Mouse (Mus musculus) heart, adult 2 months (tissue): ENCODE data around the gene Hdhd5. TPM values are rescaled to one million over a fixed set of nuclear protein-coding genes. Genes with fewer than 3 reads are reported as not detected.

Experiments
- DNase-seq, 2 experiments: peaks; one replicate each; pipeline ENCODE4 v3.0.0; 2021
- H3K27ac ChIP-seq: fragments of 200-600 bp; 2 replicates; pipeline ENCODE4 v1.8.1; 2022
- H3K27me3 ChIP-seq: fragments of 200-500 bp; 2 replicates; pipeline ENCODE4 v1.6.1; 2012; ENCODE audit warnings: mild to moderate bottlenecking, low read length, inconsistent platforms, mixed read lengths; ENCODE audit not compliant: control insufficient read depth, insufficient read depth
- H3K36me3 ChIP-seq: fragments of 200-500 bp; 2 replicates; pipeline ENCODE4 v1.6.1; 2012; ENCODE audit warnings: low read length, inconsistent platforms; ENCODE audit not compliant: control insufficient read depth, insufficient read depth
- H3K4me1 ChIP-seq: fragments of 200-500 bp; 2 replicates; pipeline ENCODE4 v1.6.1; 2011; ENCODE audit warnings: low read length; ENCODE audit not compliant: control insufficient read depth, insufficient read depth
- H3K4me3 ChIP-seq: fragments of 200-600 bp; 2 replicates; pipeline ENCODE4 v1.8.1; 2022
- H3K79me2 ChIP-seq: fragments of 200-500 bp; replicated peaks from 2 replicates; pipeline ENCODE4 v1.6.1; 2012; ENCODE audit warnings: mild to moderate bottlenecking, inconsistent platforms, low read length, moderate library complexity, mixed read lengths; ENCODE audit not compliant: control insufficient read depth, insufficient read depth
- H3K9ac ChIP-seq: fragments of 200-500 bp; 2 replicates; pipeline ENCODE4 v1.6.1; 2012; ENCODE audit warnings: low read depth, mild to moderate bottlenecking, control low read depth, inconsistent platforms, low read length, mixed read lengths
- CTCF ChIP-seq: fragments of 200-600 bp; IDR thresholded peaks from 2 replicates; pipeline ENCODE4 v1.8.1; 2022; ENCODE audit warnings: antibody characterized with exemption, mild to moderate bottlenecking, moderate library complexity
- EP300 ChIP-seq: fragments of 200-500 bp; IDR thresholded peaks from 2 replicates; pipeline ENCODE4 v1.6.1; 2011; ENCODE audit warnings: low read depth, low read length, control low read depth; ENCODE audit not compliant: insufficient read depth
- POLR2A ChIP-seq: fragments of 200-500 bp; IDR thresholded peaks from 2 replicates; pipeline ENCODE4 v1.6.1; 2011; ENCODE audit warnings: mild to moderate bottlenecking, low read depth, low read length, control low read depth; ENCODE audit not compliant: insufficient read depth
- WGBS: fragments of 180-500 bp; shearing (Covaris S2); methylation state at CpG from one replicate; pipeline ENCODE4 v1.1.7; 2018; 5-methylcytosine and 5-hydroxymethylcytosine counted together
- intact Hi-C: fragments of 180-260 bp; cut with DNase I; formaldehyde crosslinking; loops from one replicate; pipeline ENCODE4 v1.15.1; 2025
- polyA plus RNA-seq: library from polyadenylated mRNA; depleted of rRNA; stranded (reverse); fragments of >200 nt; gene quantifications from 2 replicates; pipeline ENCODE4 v1.2.3, GENCODE M21; 2012
- total RNA-seq, 2 experiments: library from RNA; stranded (reverse); gene quantifications; 2 replicates each; pipeline ENCODE4 v1.2.3; 2021

The Hdhd5 gene
- total and polyA plus RNA-seq, 3 experiments: 17.1 to 29.9 (median 18.4) TPM

DNA sequence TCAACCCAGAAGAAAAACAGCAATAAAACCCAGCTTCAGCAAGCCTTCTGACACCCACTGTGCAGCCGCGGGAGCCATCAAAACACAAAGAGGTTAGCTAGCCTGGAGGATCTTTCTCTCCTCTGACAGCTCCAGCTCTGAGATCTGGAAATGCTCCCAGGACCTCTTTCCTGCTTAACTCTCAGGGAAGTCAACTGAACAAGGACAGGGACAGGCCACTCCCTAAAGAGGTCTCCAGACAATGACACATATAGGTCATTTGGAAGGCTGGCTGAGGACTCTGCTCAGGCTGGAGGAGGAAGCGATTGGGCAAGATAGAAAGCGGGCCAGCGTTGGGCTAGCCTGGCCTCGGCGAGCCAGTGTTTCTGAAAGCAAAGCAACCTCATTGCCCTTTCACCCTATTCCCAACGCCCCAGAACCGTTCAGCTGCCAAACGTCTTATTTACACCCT, 8.7 kb upstream of the Hdhd5 start:
- no peak for TF ChIP-seq CTCF
- peak; percentile 70; the same call in 1 of the 2 replicates for TF ChIP-seq EP300
- no peak for TF ChIP-seq POLR2A
- DNase-seq: peak; percentile 76 to 88
- Histone ChIP-seq H3K27me3 (no peaks in the 10 kb centered on the region), H3K4me3 (peak overlapping the region; percentile 18; the same call in 1 of the 2 replicates), H3K4me1 (peaks cover 5% of the 10 kb centered on the region), H3K27ac (peak overlapping the region; percentile 99), H3K36me3 (no peaks in the 10 kb centered on the region; the same call in 1 of the 2 replicates), H3K9ac (peak overlapping the region; percentile 7; the same call in 1 of the 2 replicates), H3K79me2 (no peaks in the 10 kb centered on the region)
- 10% methylated on average over 10 of the region's 10 CpGs for WGBS
- intact Hi-C loops: loop anchor here (1.0 to 5.0 kb wide), 7 partner anchors 41 to 357 kb away; no protein-coding TSS in a partner anchor

DNA sequence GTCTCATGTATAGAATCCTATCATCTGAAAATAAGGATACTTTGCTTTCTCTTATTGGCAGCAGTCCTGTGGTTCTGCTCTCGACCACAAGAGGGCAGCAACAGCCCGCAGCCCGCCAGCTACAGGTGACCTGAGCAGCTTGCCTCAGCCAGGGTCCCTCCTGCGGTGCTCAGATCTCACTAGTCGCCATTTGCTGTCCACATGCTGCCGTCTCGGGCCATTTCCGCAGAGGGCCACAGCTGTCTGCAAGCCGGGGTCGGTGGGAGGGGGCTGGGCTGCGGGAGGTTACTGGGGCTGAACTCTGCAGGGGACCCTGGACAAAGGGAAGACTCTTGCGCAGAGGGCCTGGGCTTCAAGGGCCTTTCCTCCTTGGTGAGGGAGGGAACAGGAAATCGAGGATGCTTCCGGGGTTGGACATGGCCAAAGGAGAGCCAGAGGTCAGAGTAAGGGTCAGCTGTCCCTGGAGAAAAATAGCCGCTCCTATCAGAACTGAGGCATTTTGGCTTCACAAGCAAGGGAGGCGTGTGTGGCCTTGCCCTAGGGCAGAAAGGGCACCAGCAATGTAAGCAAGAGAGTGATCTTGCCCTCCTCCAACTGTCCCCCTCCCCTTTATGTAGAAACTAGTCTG, 8.1 kb upstream of the Hdhd5 start:
- peak; percentile 85 to 86 for DNase-seq
- 2% methylated on average over 16 of the region's 16 CpGs for WGBS
- Histone ChIP-seq H3K27me3 (no peaks in the 10 kb centered on the region), H3K4me3 (peak overlapping the region; percentile 18; the same call in 1 of the 2 replicates), H3K79me2 (no peaks in the 10 kb centered on the region), H3K9ac (peak overlapping the region; percentile 78), H3K36me3 (no peaks in the 10 kb centered on the region; the same call in 1 of the 2 replicates), H3K4me1 (peaks cover 5% of the 10 kb centered on the region), H3K27ac (peak overlapping the region; percentile 99)
- TF ChIP-seq CTCF (peak; percentile 97), POLR2A (peak; percentile 30; the same call in 1 of the 2 replicates), EP300 (peak; percentile 82)
- intact Hi-C loops: loop anchor here (1.0 to 5.0 kb wide), 6 partner anchors 42 to 358 kb away; no protein-coding TSS in a partner anchor

DNA sequence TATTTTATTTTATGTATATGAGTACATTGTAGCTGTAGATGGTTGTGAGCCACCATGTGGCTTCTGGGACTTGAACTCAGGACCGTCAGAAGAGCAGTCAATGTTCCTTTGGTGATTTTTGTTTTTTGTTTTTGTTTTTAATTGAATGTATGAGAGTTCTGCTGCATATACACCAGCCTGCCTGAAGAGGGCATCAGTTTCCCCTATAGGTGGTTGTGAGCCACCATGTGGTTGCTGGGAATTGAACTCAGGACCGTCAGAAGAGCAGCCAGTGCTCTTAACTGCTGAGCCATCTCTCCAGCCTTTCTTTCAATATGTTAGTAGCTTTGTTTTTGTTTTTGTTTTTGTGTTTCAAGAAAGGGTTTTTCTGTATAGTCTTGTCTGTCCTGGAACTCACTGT, 5.2 kb upstream of the Hdhd5 start:
- intact Hi-C loops: loop anchor here (5.0 kb wide), 2 partner anchors 111 to 361 kb away; no protein-coding TSS in a partner anchor
- H3K36me3 ChIP-seq: no peaks in the 10 kb centered on the region
- no peak for DNase-seq

DNA sequence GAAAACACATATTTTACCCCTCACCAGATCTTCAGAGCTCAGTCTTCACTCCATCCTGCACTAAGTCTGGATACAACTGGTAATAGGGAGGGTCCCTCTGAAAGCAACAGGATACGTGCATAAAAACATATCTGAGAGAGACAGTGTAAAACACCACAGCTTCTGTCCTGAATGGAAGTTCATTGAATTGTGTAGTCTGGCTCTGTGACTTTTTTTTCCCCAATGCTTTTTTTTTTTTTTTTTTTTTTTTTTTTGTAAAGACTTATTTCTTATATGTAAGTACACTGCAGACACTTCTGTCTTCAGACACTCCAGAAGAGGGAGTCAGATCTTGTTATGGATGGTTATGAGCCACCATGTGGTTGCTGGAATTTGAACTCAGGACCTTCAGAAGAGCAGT, 1.5 kb upstream of the Hdhd5 start:
- no peaks in the 10 kb centered on the region; the same call in 1 of the 2 replicates for H3K36me3 ChIP-seq
- H3K4me1 ChIP-seq: peaks cover 6% of the 10 kb centered on the region
- no peak for TF ChIP-seq CTCF
- no peak for TF ChIP-seq EP300
- no peak for TF ChIP-seq POLR2A
- 75% methylated on average over 1 of the region's 1 CpGs for WGBS
- peaks cover 7% of the 10 kb centered on the region for H3K79me2 ChIP-seq
- H3K4me3 ChIP-seq: no peak overlapping the region
- H3K27ac ChIP-seq: no peak overlapping the region
- H3K9ac ChIP-seq: no peak overlapping the region
- no peaks in the 10 kb centered on the region for H3K27me3 ChIP-seq
- no peak for DNase-seq
- intact Hi-C loops: loop anchor here (5.0 kb wide), 1 partner anchor 290 kb away; the partner anchor contains the start of gene Atp6v1e1

More for the DNA sequence above, 5.2 kb upstream of the Hdhd5 start:
- Histone ChIP-seq H3K4me3 (no peak overlapping the region), H3K79me2 (no peaks in the 10 kb centered on the region), H3K27ac (no peak overlapping the region), H3K27me3 (no peaks in the 10 kb centered on the region), H3K9ac (no peak overlapping the region), H3K4me1 (peaks cover 7% of the 10 kb centered on the region)
- TF ChIP-seq CTCF (peak; percentile 35), POLR2A (no peak)
- WGBS: 84% methylated on average over 2 of the region's 2 CpGs

DNA sequence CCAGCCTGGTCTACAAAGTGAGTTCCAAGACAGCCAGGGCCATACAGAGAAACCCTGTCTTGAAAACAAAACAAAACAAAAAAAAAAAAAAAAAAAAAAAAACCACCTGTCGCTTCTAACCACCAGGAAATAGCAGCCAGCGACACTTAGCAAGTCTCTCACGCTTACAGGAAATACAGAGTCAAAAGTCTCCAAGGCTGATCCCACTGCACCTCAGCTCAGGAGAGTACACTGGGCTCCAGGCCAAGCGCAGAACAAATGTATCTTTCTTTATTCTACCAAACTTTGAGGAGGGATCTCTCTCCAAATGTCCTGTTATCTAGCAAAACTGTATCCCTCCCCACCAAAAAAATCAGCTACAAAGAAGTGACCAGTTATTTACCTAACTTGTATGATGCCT, 2.0 kb downstream of the Hdhd5 start:
- Histone ChIP-seq H3K4me1 (peaks cover 6% of the 10 kb centered on the region), H3K27me3 (no peaks in the 10 kb centered on the region), H3K27ac (no peak overlapping the region), H3K4me3 (no peak overlapping the region), H3K36me3 (no peaks in the 10 kb centered on the region; the same call in 1 of the 2 replicates), H3K9ac (no peak overlapping the region), H3K79me2 (peaks cover 7% of the 10 kb centered on the region)
- no peak for DNase-seq
- 56% methylated on average over 4 of the region's 4 CpGs for WGBS
- TF ChIP-seq EP300 (no peak), CTCF (no peak), POLR2A (no peak)
- intact Hi-C loops: no loop called here

DNA sequence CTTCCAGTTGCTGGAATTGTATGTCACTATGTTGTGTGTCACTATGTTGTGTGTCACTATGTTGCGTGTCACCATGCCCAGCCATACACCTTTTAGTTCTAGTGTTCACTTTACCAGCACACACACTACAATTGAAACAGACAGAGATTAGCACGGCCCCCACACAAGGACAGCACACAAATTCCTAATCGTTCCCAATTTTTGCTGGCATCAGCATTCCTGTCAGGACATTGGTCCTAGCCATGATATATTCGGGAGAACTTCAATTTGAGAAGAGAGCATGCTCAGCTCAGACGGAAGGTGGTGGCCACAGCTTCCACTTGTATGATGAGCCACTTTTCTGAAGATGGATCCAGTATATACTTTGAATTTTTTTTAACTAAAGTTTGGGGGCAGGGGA, 6.3 kb downstream of the Hdhd5 start:
- no peak for DNase-seq
- no peak overlapping the region for H3K27ac ChIP-seq
- peaks cover 4% of the 10 kb centered on the region; the same call in 1 of the 2 replicates for H3K79me2 ChIP-seq
- TF ChIP-seq CTCF (no peak), EP300 (no peak), POLR2A (no peak)
- intact Hi-C loops: no loop called here
- peaks cover 2% of the 10 kb centered on the region; the same call in 1 of the 2 replicates for H3K4me1 ChIP-seq
- 93% methylated on average over 5 of the region's 5 CpGs for WGBS
- no peak overlapping the region for H3K9ac ChIP-seq
- no peaks in the 10 kb centered on the region for H3K36me3 ChIP-seq
- no peaks in the 10 kb centered on the region for H3K27me3 ChIP-seq
- H3K4me3 ChIP-seq: no peak overlapping the region
